Mouse (Mus musculus) kidney, embryonic 15.5 days (tissue): ENCODE results near the gene Kif23. TPM values are rescaled to one million over a fixed set of nuclear protein-coding genes. Genes with fewer than 3 reads are reported as not detected.

Source experiments
- ATAC-seq: fragments of 200-750 bp; cut with Nextera tagmentation; replicated peaks from 2 replicates; pipeline ENCODE4 v1.8.0; 2017; ENCODE audit warnings: moderate TSS enrichment; ENCODE audit not compliant: low FRiP score
- H3K27ac ChIP-seq: fragments of 300-500 bp; sonication (generic); 2 replicates; pipeline ENCODE4 v1.5.1; 2015; ENCODE audit warnings: mild to moderate bottlenecking, inconsistent platforms
- H3K27me3 ChIP-seq: fragments of 300-500 bp; sonication (generic); 2 replicates; pipeline ENCODE4 v1.6.1; 2015; ENCODE audit warnings: inconsistent platforms
- H3K36me3 ChIP-seq: fragments of 300-500 bp; sonication (generic); 2 replicates; pipeline ENCODE4 v1.6.1; 2015; ENCODE audit warnings: inconsistent platforms
- H3K4me1 ChIP-seq: fragments of 300-500 bp; sonication (generic); 2 replicates; pipeline ENCODE4 v1.6.1; 2015; ENCODE audit warnings: inconsistent platforms
- H3K4me2 ChIP-seq: fragments of 300-500 bp; sonication (generic); 2 replicates; pipeline ENCODE4 v1.6.1; 2015; ENCODE audit warnings: moderate library complexity, mild to moderate bottlenecking, inconsistent platforms
- H3K4me3 ChIP-seq: fragments of 300-500 bp; sonication (generic); replicated peaks from 2 replicates; pipeline ENCODE4 v1.5.1; 2015; ENCODE audit warnings: mild to moderate bottlenecking, inconsistent platforms
- H3K9ac ChIP-seq: fragments of 300-500 bp; sonication (generic); 2 replicates; pipeline ENCODE4 v1.6.1; 2015; ENCODE audit warnings: mild to moderate bottlenecking, inconsistent platforms
- H3K9me3 ChIP-seq: fragments of 300-500 bp; sonication (generic); replicated peaks from 2 replicates; pipeline ENCODE4 v1.6.1; 2016; ENCODE audit warnings: inconsistent platforms
- WGBS: fragments of 180-500 bp; shearing (Covaris S2); methylation state at CpG from one replicate; pipeline ENCODE4 v1.1.7; 2015; ENCODE audit warnings: mixed read lengths; 5-methylcytosine and 5-hydroxymethylcytosine counted together
- polyA plus RNA-seq: library from polyadenylated mRNA; unstranded; fragments of >200 nt; fragmentation: Nextera tagmentation; extraction: Ambion mirVana; gene quantifications from 2 replicates; pipeline ENCODE4 v1.2.1, GENCODE M21; 2015

Gene Kif23
- polyA plus RNA-seq, 1 experiment from 2014 or later = 123 TPM

GRCm38 (mm10) chr9:61867659-61868058 lies 78.9 kb downstream of the Kif23 start:
- Histone ChIP-seq H3K4me1 (peaks cover 3% of the 10 kb centered on the region), H3K4me2 (no peak overlapping the region), H3K36me3 (no peaks in the 10 kb centered on the region), H3K9ac (no peak overlapping the region), H3K27ac (no peak overlapping the region), H3K9me3 (no peaks in the 10 kb centered on the region), H3K4me3 (no peak overlapping the region), H3K27me3 (no peaks in the 10 kb centered on the region; the same call in 1 of the 2 replicates)
- no peak for ATAC-seq
- WGBS = 65% methylated on average over 11 of the region's 11 CpGs

Other genes with a start within 250 kb of the Kif23 start
- gene Rplp1, start 32.2 kb downstream of the Kif23 start, polyA plus RNA-seq = 1,379 and 1,393 TPM in 2 replicates
- gene Paqr5, start 80.1 kb upstream of the Kif23 start, polyA plus RNA-seq = 26.8 and 28.8 TPM in 2 replicates
- gene Glce, start 175.9 kb upstream of the Kif23 start, polyA plus RNA-seq = 19.0 and 20.2 TPM in 2 replicates